Mouse (Mus musculus): Measurements from ENCODE around the gene Irf2. TPM values are rescaled to one million over a fixed set of nuclear protein-coding genes. Genes with fewer than 3 reads are reported as not detected.

Gene Irf2
- total RNA-seq, 2 experiments from 2014 or later = 17.2 to 55.0 TPM

- ATAC-seq (replicated peaks; ENCODE audit: low FRiP score, low TSS enrichment, poor library complexity, severe bottlenecking) = no peak
Observed at GRCm38 (mm10) chr8:46830112-46830855, 90.8 kb downstream of the Irf2 start.

- no peak for ATAC-seq (replicated peaks; ENCODE audit: low FRiP score, low TSS enrichment, poor library complexity, severe bottlenecking)
Observed at GRCm38 (mm10) chr8:46831916-46832315, 92.4 kb downstream of the Irf2 start.

- peak; percentile 47; the same call in 1 of the 2 replicates for ATAC-seq (replicated peaks; ENCODE audit: low FRiP score, low TSS enrichment, poor library complexity, severe bottlenecking)
Observed at GRCm38 (mm10) chr8:46832399-46832798, 92.9 kb downstream of the Irf2 start.

GRCm38 (mm10) chr8:46833763-46834162 lies 94.2 kb downstream of the Irf2 start:
- no peak for ATAC-seq (replicated peaks; ENCODE audit: low FRiP score, low TSS enrichment, poor library complexity, severe bottlenecking)

- ATAC-seq (replicated peaks; ENCODE audit: low FRiP score, low TSS enrichment, poor library complexity, severe bottlenecking) = no peak
Observed at GRCm38 (mm10) chr8:46834440-46834839, 94.9 kb downstream of the Irf2 start.

- no peak for ATAC-seq (replicated peaks; ENCODE audit: low FRiP score, low TSS enrichment, poor library complexity, severe bottlenecking)
Observed at GRCm38 (mm10) chr8:46836011-46836652, 96.6 kb downstream of the Irf2 start.

GRCm38 (mm10) chr8:46836949-46837348 lies 97.4 kb downstream of the Irf2 start:
- no peak for ATAC-seq (replicated peaks; ENCODE audit: low FRiP score, low TSS enrichment, poor library complexity, severe bottlenecking)

- ATAC-seq (replicated peaks; ENCODE audit: low FRiP score, low TSS enrichment, poor library complexity, severe bottlenecking) = no peak
Observed at GRCm38 (mm10) chr8:46838052-46838451, 98.5 kb downstream of the Irf2 start.

GRCm38 (mm10) chr8:46840390-46840789 lies 100.9 kb downstream of the Irf2 start:
- no peak for ATAC-seq (replicated peaks; ENCODE audit: low FRiP score, low TSS enrichment, poor library complexity, severe bottlenecking)

GRCm38 (mm10) chr8:46840791-46841190 lies 101.3 kb downstream of the Irf2 start:
- ATAC-seq (replicated peaks; ENCODE audit: low FRiP score, low TSS enrichment, poor library complexity, severe bottlenecking) = no peak

- no peak for ATAC-seq (replicated peaks; ENCODE audit: low FRiP score, low TSS enrichment, poor library complexity, severe bottlenecking)
Observed at GRCm38 (mm10) chr8:46842676-46843181, 103.2 kb downstream of the Irf2 start.

GRCm38 (mm10) chr8:46843855-46844254 lies 104.3 kb downstream of the Irf2 start:
- no peak for ATAC-seq (replicated peaks; ENCODE audit: low FRiP score, low TSS enrichment, poor library complexity, severe bottlenecking)

- ATAC-seq (replicated peaks; ENCODE audit: low FRiP score, low TSS enrichment, poor library complexity, severe bottlenecking) = no peak
Observed at GRCm38 (mm10) chr8:46844371-46844973, 104.9 kb downstream of the Irf2 start.

- peak; percentile 55 for ATAC-seq (replicated peaks; ENCODE audit: low FRiP score, low TSS enrichment, poor library complexity, severe bottlenecking)
Observed at GRCm38 (mm10) chr8:46844974-46845774, 105.6 kb downstream of the Irf2 start.

GRCm38 (mm10) chr8:46845891-46846290 lies 106.4 kb downstream of the Irf2 start:
- no peak for ATAC-seq (replicated peaks; ENCODE audit: low FRiP score, low TSS enrichment, poor library complexity, severe bottlenecking)

GRCm38 (mm10) chr8:46846893-46847292 lies 107.4 kb downstream of the Irf2 start:
- no peak for ATAC-seq (replicated peaks; ENCODE audit: low FRiP score, low TSS enrichment, poor library complexity, severe bottlenecking)

- ATAC-seq (replicated peaks; ENCODE audit: low FRiP score, low TSS enrichment, poor library complexity, severe bottlenecking) = no peak
Observed at GRCm38 (mm10) chr8:46848011-46848641, 108.6 kb downstream of the Irf2 start.

- 0 out of 2 replicates have a peak, but pooled peaks have one; percentile 34 for ATAC-seq (replicated peaks; ENCODE audit: low FRiP score, low TSS enrichment, poor library complexity, severe bottlenecking)
Observed at GRCm38 (mm10) chr8:46848931-46849330, 109.4 kb downstream of the Irf2 start.

GRCm38 (mm10) chr8:46849458-46849857 lies 109.9 kb downstream of the Irf2 start:
- no peak for ATAC-seq (replicated peaks; ENCODE audit: low FRiP score, low TSS enrichment, poor library complexity, severe bottlenecking)

Data from megakaryocyte-erythroid progenitor cell, adult 5-6 weeks (primary cell).